Mouse (Mus musculus) heart, embryonic 16.5 days (tissue): ENCODE results near the gene Trio. TPM values are rescaled to one million over a fixed set of nuclear protein-coding genes. Genes with fewer than 3 reads are reported as not detected.

Experiments
- ATAC-seq: fragments of 200-750 bp; cut with Nextera tagmentation; replicated peaks from 2 replicates; pipeline ENCODE4 v1.8.0; 2017; ENCODE audit warnings: moderate number of reproducible peaks; ENCODE audit not compliant: insufficient read depth, low FRiP score; ENCODE audit errors: extremely low read depth
- H3K27ac ChIP-seq: fragments of 300-500 bp; sonication (generic); 2 replicates; pipeline ENCODE4 v1.5.1; 2014; ENCODE audit warnings: mild to moderate bottlenecking, low read length, control low read depth, moderate library complexity
- H3K27me3 ChIP-seq: fragments of 300-500 bp; sonication (generic); 2 replicates; pipeline ENCODE4 v1.6.1; 2014; ENCODE audit warnings: low read length, mixed read lengths; ENCODE audit not compliant: control insufficient read depth, insufficient read depth
- H3K36me3 ChIP-seq: fragments of 300-500 bp; sonication (generic); 2 replicates; pipeline ENCODE4 v1.6.1; 2014; ENCODE audit not compliant: control insufficient read depth, insufficient read depth
- H3K4me1 ChIP-seq: fragments of 300-500 bp; sonication (generic); 2 replicates; pipeline ENCODE4 v1.6.1; 2014; ENCODE audit warnings: low read length, mixed read lengths; ENCODE audit not compliant: control insufficient read depth, insufficient read depth
- H3K4me2 ChIP-seq: fragments of 300-500 bp; sonication (generic); 2 replicates; pipeline ENCODE4 v1.6.1; 2014; ENCODE audit warnings: low read depth, mild to moderate bottlenecking, control low read depth, low read length
- H3K4me3 ChIP-seq: fragments of 300-500 bp; sonication (generic); 2 replicates; pipeline ENCODE4 v1.5.1; 2014; ENCODE audit warnings: mild to moderate bottlenecking, control low read depth, low read length
- H3K9ac ChIP-seq: fragments of 300-500 bp; sonication (generic); 2 replicates; pipeline ENCODE4 v1.6.1; 2014; ENCODE audit warnings: low read length, control low read depth
- H3K9me3 ChIP-seq: fragments of 300-500 bp; sonication (generic); replicated peaks from 2 replicates; pipeline ENCODE4 v1.6.1; 2016; ENCODE audit warnings: low read length; ENCODE audit not compliant: control insufficient read depth
- WGBS: fragments of 180-500 bp; shearing (Covaris S2); extraction: QIAGEN DNeasy Blood & Tissue Kit; methylation state at CpG from one replicate; pipeline ENCODE4 v1.1.7; 2014; 5-methylcytosine and 5-hydroxymethylcytosine counted together
- polyA plus RNA-seq: library from polyadenylated mRNA; unstranded; fragments of >200 nt; fragmentation: Nextera tagmentation; extraction: Ambion mirVana; gene quantifications from 2 replicates; pipeline ENCODE4 v1.2.1, GENCODE M21; 2015

Gene Trio
- polyA plus RNA-seq, 1 experiment from 2014 or later = 18.7 TPM

- H3K36me3 ChIP-seq = no peaks in the 10 kb centered on the region
- no peak overlapping the region for H3K27ac ChIP-seq
- no peak overlapping the region for H3K4me2 ChIP-seq
- H3K4me3 ChIP-seq = no peak overlapping the region
- H3K4me1 ChIP-seq = no peaks in the 10 kb centered on the region
- WGBS = 70% methylated on average over 4 of the region's 4 CpGs
- no peaks in the 10 kb centered on the region for H3K27me3 ChIP-seq
- no peak overlapping the region for H3K9ac ChIP-seq
- H3K9me3 ChIP-seq = peaks cover 3% of the 10 kb centered on the region; the same call in 1 of the 2 replicates
- ATAC-seq = no peak
Measured at GRCm38 (mm10) chr15:28051811-28052210, 26.2 kb upstream of the Trio start.

GRCm38 (mm10) chr15:28051104-28051625, 25.5 kb upstream of the Trio start:
- no peak overlapping the region for H3K27ac ChIP-seq
- peak overlapping the region; percentile 8; the same call in 1 of the 2 replicates for H3K9ac ChIP-seq
- H3K27me3 ChIP-seq = no peaks in the 10 kb centered on the region
- ATAC-seq = no peak
- H3K4me3 ChIP-seq = no peak overlapping the region; the same call in 1 of the 2 replicates
- WGBS = 51% methylated on average over 18 of the region's 18 CpGs
- peaks cover 3% of the 10 kb centered on the region; the same call in 1 of the 2 replicates for H3K9me3 ChIP-seq
- H3K36me3 ChIP-seq = no peaks in the 10 kb centered on the region
- H3K4me2 ChIP-seq = peak overlapping the region; percentile 27
- no peaks in the 10 kb centered on the region for H3K4me1 ChIP-seq

- Histone ChIP-seq H3K9ac (no peak overlapping the region), H3K4me2 (no peak overlapping the region), H3K4me3 (no peak overlapping the region), H3K27me3 (no peaks in the 10 kb centered on the region), H3K4me1 (no peaks in the 10 kb centered on the region), H3K9me3 (peaks cover 3% of the 10 kb centered on the region; the same call in 1 of the 2 replicates), H3K36me3 (no peaks in the 10 kb centered on the region), H3K27ac (no peak overlapping the region)
- ATAC-seq = no peak
- WGBS = 75% methylated on average over 3 of the region's 3 CpGs
Measured at GRCm38 (mm10) chr15:28047711-28048110, 22.1 kb upstream of the Trio start.

- Histone ChIP-seq H3K4me1 (0 out of 2 replicates have a peak, but pooled peaks cover 2% of the 10 kb centered on the region), H3K9ac (no peak overlapping the region), H3K4me2 (no peak overlapping the region), H3K27ac (no peak overlapping the region), H3K27me3 (no peaks in the 10 kb centered on the region; the same call in 1 of the 2 replicates), H3K36me3 (no peaks in the 10 kb centered on the region), H3K4me3 (no peak overlapping the region), H3K9me3 (no peaks in the 10 kb centered on the region)
- ATAC-seq = no peak
- WGBS = 20% methylated on average over 9 of the region's 9 CpGs
Measured at GRCm38 (mm10) chr15:28041158-28041865, 15.7 kb upstream of the Trio start.

GRCm38 (mm10) chr15:28037651-28038050, 12.0 kb upstream of the Trio start:
- H3K4me3 ChIP-seq = no peak overlapping the region
- H3K9ac ChIP-seq = no peak overlapping the region
- no peaks in the 10 kb centered on the region for H3K9me3 ChIP-seq
- ATAC-seq = no peak
- no peak overlapping the region for H3K4me2 ChIP-seq
- no peaks in the 10 kb centered on the region; the same call in 1 of the 2 replicates for H3K27me3 ChIP-seq
- no peaks in the 10 kb centered on the region for H3K36me3 ChIP-seq
- 0 out of 2 replicates have a peak, but pooled peaks cover 2% of the 10 kb centered on the region for H3K4me1 ChIP-seq
- 88% methylated on average over 6 of the region's 6 CpGs for WGBS
- H3K27ac ChIP-seq = no peak overlapping the region

GRCm38 (mm10) chr15:28035601-28036000, 10.0 kb upstream of the Trio start:
- H3K4me3 ChIP-seq = no peak overlapping the region
- WGBS = 75% methylated on average over 10 of the region's 10 CpGs
- ATAC-seq = no peak
- no peak overlapping the region for H3K4me2 ChIP-seq
- H3K27me3 ChIP-seq = no peaks in the 10 kb centered on the region; the same call in 1 of the 2 replicates
- no peaks in the 10 kb centered on the region for H3K4me1 ChIP-seq
- H3K9ac ChIP-seq = no peak overlapping the region
- no peaks in the 10 kb centered on the region for H3K9me3 ChIP-seq
- no peak overlapping the region for H3K27ac ChIP-seq
- H3K36me3 ChIP-seq = no peaks in the 10 kb centered on the region

- Histone ChIP-seq H3K27ac (no peak overlapping the region), H3K4me3 (no peak overlapping the region), H3K4me1 (no peaks in the 10 kb centered on the region), H3K4me2 (no peak overlapping the region), H3K9ac (no peak overlapping the region), H3K36me3 (no peaks in the 10 kb centered on the region), H3K9me3 (no peaks in the 10 kb centered on the region), H3K27me3 (no peaks in the 10 kb centered on the region)
- 79% methylated on average over 10 of the region's 10 CpGs for WGBS
- no peak for ATAC-seq
Measured at GRCm38 (mm10) chr15:28034636-28035035, 9.0 kb upstream of the Trio start.

- Histone ChIP-seq H3K9ac (no peak overlapping the region), H3K4me2 (no peak overlapping the region), H3K27ac (no peak overlapping the region), H3K27me3 (no peaks in the 10 kb centered on the region), H3K9me3 (no peaks in the 10 kb centered on the region), H3K36me3 (no peaks in the 10 kb centered on the region), H3K4me3 (no peak overlapping the region), H3K4me1 (peaks cover 5% of the 10 kb centered on the region)
- ATAC-seq = no peak
- WGBS = 82% methylated on average over 7 of the region's 7 CpGs
Measured at GRCm38 (mm10) chr15:28029371-28029770, 3.7 kb upstream of the Trio start.

- H3K4me3 ChIP-seq = no peak overlapping the region
- H3K36me3 ChIP-seq = no peaks in the 10 kb centered on the region
- WGBS = 86% methylated on average over 6 of the region's 6 CpGs
- H3K27ac ChIP-seq = no peak overlapping the region
- no peaks in the 10 kb centered on the region for H3K9me3 ChIP-seq
- H3K27me3 ChIP-seq = no peaks in the 10 kb centered on the region
- H3K9ac ChIP-seq = no peak overlapping the region
- ATAC-seq = no peak
- H3K4me1 ChIP-seq = peaks cover 9% of the 10 kb centered on the region
- H3K4me2 ChIP-seq = no peak overlapping the region
Measured at GRCm38 (mm10) chr15:28028542-28028941, 2.9 kb upstream of the Trio start.
